Mouse (Mus musculus) lung, adult 2 months (tissue): ENCODE measurements around the gene Dhx32. TPM values are rescaled to one million over a fixed set of nuclear protein-coding genes. Genes with fewer than 3 reads are reported as not detected.
"Not testable (repeated sequence)": the region's sequence is repeated elsewhere in the genome, so short reads cannot be mapped to it uniquely, and the experiment has no call there.

Source experiments
- DNase-seq: peaks from one replicate; pipeline ENCODE4 v3.0.0; 2022
- H3K4me1 ChIP-seq: fragments of 200-500 bp; 2 replicates; pipeline ENCODE4 v1.6.1; 2011; ENCODE audit warnings: low read length; ENCODE audit not compliant: control insufficient read depth, insufficient read depth
- H3K4me3 ChIP-seq: fragments of 200-500 bp; replicated peaks from 2 replicates; pipeline ENCODE3; 2011; ENCODE audit warnings: low read depth, mild to moderate bottlenecking, control low read depth, low read length; ENCODE audit errors: extremely low read depth
- CTCF ChIP-seq: fragments of 200-500 bp; IDR thresholded peaks from 2 replicates; pipeline ENCODE4 v1.5.1; 2011; ENCODE audit warnings: mild to moderate bottlenecking, low read length, control low read depth; ENCODE audit not compliant: insufficient read depth
- POLR2A ChIP-seq: fragments of 200-500 bp; IDR thresholded peaks from 2 replicates; pipeline ENCODE4 v1.6.1; 2011; ENCODE audit warnings: low read depth, mild to moderate bottlenecking, control low read depth, low read length, borderline replicate concordance; ENCODE audit errors: extremely low read depth
- WGBS: fragments of 180-500 bp; shearing (Covaris S2); methylation state at CpG from one replicate; pipeline ENCODE4 v1.1.7; 2018; 5-methylcytosine and 5-hydroxymethylcytosine counted together
- polyA plus RNA-seq: library from polyadenylated mRNA; depleted of rRNA; stranded (reverse); fragments of >200 nt; gene quantifications from 2 replicates; pipeline ENCODE4 v1.2.3, GENCODE M21; 2012

Dhx32 gene
- polyA plus RNA-seq, 1 experiment: 22.2 TPM

DNA sequence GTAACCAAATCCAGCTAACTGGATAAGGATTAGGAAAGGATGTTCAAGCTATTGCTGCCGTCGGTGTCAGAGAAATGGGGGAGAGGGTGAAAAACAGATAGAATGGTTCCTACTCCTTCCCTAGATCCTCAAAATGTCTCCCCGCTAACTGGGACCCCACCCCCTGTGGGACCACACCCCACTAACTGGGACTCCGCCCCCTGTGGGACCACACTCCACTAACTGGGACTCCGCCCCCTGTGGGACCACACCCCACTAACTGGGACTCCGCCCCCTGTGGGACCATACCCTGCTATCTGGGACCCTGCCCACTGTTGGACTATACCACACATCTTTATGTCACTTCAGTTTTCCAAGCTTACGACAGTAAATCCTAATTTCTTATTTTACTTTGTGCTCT, 78.6 kb downstream of the Dhx32 start:
- Histone ChIP-seq H3K4me1 (no peaks in the 10 kb centered on the region), H3K4me3 (no peak overlapping the region)
- DNase-seq: no peak
- WGBS: 94% methylated on average over 7 of the region's 7 CpGs
- no peak for TF ChIP-seq POLR2A

DNA sequence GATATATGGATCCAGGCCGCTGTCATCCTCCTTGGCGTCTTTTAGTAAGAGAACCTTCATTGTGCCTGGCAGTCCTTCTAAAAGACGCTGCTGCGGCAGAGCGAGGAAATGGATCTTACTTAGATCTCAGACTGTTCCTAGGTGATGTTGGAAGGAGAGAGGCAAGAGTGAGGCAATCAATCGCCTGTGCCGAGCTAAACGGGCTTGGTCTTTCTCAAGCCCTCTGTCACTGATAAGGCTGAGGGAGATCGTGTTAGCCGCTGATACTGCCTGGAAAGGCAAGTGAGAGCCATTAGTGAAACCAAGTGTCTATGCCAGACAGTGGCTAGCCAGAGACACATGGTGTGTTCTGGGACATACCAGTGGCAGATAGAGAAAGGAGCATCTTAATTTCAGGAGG, 80.2 kb downstream of the Dhx32 start:
- Histone ChIP-seq H3K4me3 (no peak overlapping the region), H3K4me1 (no peaks in the 10 kb centered on the region)
- TF ChIP-seq CTCF (no peak), POLR2A (no peak)
- no peak for DNase-seq
- WGBS: 72% methylated on average over 10 of the region's 10 CpGs

DNA sequence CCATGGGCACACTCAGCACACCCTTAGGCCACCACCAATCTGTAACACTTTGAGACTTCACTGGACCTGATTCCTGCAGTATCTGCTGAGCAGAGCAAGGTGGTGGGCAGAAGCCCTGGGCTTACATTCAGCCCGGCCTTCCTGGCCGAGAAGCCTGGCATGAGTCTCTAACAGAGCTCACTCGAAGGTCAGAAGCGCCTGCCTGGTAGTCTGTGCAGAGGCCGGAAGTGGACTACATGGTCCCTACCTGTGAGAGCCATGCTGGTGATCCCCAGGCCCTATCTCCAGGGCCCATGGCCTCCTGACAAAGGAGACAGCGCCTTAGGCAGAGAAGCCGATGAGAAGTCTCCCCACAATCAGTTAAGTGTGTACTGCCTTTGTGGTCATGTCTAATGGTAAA, 81.2 kb downstream of the Dhx32 start:
- TF ChIP-seq POLR2A (no peak), CTCF (no peak)
- Histone ChIP-seq H3K4me3 (no peak overlapping the region), H3K4me1 (no peaks in the 10 kb centered on the region)
- no peak for DNase-seq
- 93% methylated on average over 7 of the region's 7 CpGs for WGBS

DNA sequence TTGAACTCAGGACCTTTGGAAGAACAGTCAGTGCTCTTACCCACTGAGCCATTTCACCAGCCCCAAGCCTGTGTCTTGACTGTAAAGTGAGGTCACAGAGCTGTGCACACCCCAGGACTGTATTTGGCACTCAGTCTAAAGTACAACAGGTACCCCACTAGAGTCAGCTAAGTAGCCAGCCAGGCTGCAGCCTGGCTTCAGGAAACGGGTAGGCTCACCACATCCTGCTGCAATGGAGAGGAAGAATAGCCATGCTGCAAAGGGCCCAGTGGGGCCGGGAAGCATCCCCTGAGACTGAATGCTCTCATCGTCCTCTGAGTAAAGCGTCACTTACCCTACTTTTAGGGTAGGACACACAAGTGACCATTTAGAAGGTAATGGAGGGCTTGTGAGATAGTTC, 82.6 kb downstream of the Dhx32 start:
- no peak for DNase-seq
- 72% methylated on average over 4 of the region's 4 CpGs for WGBS
- Histone ChIP-seq H3K4me3 (no peak overlapping the region), H3K4me1 (no peaks in the 10 kb centered on the region)
- no peak for TF ChIP-seq CTCF
- no peak for TF ChIP-seq POLR2A

DNA sequence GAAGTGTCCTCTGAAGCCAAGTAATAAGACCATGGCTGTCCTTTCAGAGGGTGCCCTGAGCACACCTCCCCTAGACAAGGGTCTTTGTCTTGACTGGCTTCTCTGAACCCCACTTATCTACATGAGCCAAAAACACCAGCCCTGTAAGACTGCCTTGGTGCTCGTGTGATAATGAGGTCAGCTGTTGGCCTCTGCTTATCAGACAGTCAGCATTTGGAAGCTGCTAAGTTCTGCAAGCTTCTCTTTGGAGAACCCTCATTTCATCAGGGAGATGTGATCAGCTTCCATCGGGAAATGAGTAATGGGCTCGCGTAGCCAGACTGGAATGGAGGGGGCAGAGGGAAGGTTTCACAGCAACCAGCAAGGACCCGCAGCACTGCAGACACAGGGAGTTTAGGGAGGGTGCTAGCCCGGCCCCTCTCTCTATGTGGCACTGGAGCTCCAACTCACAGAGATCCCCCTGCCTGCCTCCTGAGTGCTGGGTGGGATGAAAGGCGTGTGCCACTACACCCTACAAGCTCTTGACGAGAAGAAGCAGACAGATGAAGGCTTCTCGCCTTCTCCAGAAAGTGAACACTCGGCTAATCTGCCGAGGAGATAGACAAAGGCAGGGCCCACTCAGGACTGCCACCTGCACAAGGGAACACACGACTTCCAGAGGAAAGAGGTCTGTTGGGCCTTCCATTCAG, 84.4 kb downstream of the Dhx32 start:
- Histone ChIP-seq H3K4me3 (no peak overlapping the region), H3K4me1 (no peaks in the 10 kb centered on the region)
- 81% methylated on average over 12 of the region's 12 CpGs for WGBS
- TF ChIP-seq CTCF (no peak), POLR2A (no peak)
- DNase-seq: no peak

DNA sequence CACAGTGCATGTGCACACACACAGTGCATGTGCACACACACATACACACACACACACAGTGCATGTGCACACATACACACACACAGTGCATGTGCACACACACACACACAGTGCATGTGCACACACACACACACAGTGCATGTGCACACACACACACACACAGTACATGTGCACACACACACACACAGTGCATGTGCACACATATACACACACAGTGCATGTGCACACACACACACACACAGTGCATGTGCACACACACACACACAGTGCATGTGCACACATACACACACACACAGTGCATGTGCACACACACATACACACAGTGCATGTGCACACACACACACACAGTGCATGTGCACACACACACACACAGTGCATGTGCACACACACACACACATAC, 96.9 kb downstream of the Dhx32 start:
- H3K4me3 ChIP-seq, DNase-seq, H3K4me1 ChIP-seq: not testable (repeated sequence)

DNA sequence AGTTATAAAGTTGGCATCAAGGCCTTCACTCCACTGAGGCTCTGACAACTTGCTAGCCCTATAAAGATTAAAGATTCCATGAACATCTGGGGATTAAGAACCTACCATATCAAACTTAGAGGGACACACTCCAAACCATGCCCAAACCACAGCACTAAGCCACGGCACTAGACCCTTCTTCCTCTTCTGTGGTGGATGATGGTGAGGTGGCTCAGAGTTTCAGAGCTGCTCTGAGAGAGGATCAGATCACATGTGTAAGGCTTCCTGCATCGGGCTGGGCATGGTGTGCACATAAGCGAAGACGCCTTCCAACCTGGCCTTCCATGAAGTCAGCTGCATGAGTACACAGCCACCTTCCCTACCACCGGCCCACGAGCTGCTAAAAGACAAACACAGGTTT, 97.8 kb downstream of the Dhx32 start:
- Histone ChIP-seq H3K4me3 (no peak overlapping the region), H3K4me1 (no peaks in the 10 kb centered on the region)
- TF ChIP-seq CTCF (no peak), POLR2A (no peak)
- WGBS: 90% methylated on average over 6 of the region's 6 CpGs
- no peak for DNase-seq

DNA sequence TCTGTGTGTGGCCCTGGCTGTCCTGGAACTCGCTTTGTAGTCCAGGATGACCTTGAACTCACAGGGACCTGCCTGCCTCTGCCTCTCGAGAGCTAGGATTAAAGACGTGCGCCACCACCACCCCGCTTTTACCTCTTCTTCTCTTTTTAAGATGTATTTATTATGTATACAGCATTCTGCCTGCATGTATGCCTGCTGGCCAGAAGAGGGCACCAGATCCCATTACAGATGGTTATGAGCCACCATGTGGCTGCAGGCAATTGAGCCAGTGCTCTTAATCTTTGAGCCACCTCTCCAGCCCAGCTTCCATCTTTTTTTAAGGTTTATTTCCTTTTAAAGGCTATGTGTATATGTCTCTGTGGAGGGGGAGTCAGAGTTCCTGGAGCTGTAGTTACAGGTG, 98.4 kb downstream of the Dhx32 start:
- Histone ChIP-seq H3K4me1 (no peaks in the 10 kb centered on the region), H3K4me3 (no peak overlapping the region)
- WGBS: 89% methylated on average over 5 of the region's 5 CpGs
- TF ChIP-seq POLR2A (no peak), CTCF (peak; percentile 49)
- no peak for DNase-seq

DNA sequence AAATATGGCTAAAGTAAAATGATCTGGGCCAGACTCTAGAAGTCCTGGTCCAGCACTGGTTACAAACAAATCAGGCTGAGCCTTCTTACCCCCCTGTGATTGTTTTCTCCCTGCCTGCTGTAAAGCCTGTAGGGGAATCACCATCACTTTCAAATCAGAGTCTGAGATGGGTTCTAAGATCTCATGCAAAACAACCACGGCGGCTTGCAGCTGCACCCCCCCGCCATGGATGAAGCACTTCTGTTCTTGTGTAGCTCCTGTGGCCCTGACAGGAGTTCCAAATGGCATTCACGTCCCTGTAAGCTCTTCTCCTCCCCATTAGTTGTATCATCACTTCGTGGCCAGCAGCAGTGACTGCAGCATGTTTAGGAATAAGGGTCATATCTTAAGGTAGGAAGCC, 98.9 kb downstream of the Dhx32 start:
- WGBS: 83% methylated on average over 5 of the region's 5 CpGs
- Histone ChIP-seq H3K4me1 (no peaks in the 10 kb centered on the region), H3K4me3 (no peak overlapping the region)
- DNase-seq: no peak
- no peak for TF ChIP-seq POLR2A
- no peak for TF ChIP-seq CTCF

DNA sequence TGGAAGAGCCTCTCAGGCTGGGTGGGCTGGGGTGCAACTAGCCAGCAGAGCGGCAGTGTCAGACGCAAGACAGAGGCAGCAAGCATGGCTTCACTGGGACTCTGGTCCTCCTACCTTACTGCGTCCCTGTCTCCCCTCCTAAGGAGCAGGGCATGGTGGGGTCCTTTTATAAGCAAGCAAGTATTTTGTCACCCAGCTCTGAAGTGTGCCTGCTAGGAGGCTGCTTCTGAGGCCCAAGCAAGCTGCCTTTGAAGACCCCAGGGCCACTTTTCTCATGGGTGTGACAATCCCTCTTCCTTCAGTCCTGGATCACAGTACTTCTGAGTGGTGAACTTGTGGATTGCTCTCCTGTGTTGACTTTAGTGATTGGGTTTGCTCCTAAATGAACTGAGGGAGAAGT, 102.6 kb downstream of the Dhx32 start, which contains the start of gene Mmp21:
Mmp21 (minus strand) TSS at position 101 of the 400 bp plus-strand sequence.
- TF ChIP-seq POLR2A (no peak), CTCF (no peak)
- DNase-seq: no peak
- Histone ChIP-seq H3K4me3 (no peak within 1 kb of the TSS), H3K4me1 (no peaks in the 10 kb centered on the region)
- WGBS: 91% methylated on average over 3 of the region's 3 CpGs

DNA sequence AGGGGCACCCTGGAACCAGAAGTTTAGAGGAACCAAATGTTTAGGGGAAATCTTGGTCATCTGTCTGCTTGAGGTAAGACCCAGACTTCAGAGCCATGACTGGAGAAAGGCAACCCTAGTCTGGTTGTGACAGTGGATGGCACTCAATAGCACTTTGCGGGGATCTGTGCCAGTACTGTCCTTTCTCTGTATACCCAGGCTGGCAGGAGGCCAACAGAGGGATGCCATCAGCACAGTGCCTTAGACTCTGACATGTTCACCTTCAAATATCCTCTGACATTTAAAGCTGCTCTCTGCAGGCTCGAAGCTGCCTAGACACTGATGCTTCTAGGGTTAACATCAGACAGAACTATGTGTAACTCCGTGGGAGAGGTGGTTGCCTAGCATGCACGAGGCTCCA, 103.1 kb downstream of the Dhx32 start:
- WGBS: 55% methylated on average over 4 of the region's 4 CpGs
- TF ChIP-seq POLR2A (no peak), CTCF (no peak)
- no peak overlapping the region for H3K4me3 ChIP-seq
- H3K4me1 ChIP-seq: no peaks in the 10 kb centered on the region
- DNase-seq: no peak

DNA sequence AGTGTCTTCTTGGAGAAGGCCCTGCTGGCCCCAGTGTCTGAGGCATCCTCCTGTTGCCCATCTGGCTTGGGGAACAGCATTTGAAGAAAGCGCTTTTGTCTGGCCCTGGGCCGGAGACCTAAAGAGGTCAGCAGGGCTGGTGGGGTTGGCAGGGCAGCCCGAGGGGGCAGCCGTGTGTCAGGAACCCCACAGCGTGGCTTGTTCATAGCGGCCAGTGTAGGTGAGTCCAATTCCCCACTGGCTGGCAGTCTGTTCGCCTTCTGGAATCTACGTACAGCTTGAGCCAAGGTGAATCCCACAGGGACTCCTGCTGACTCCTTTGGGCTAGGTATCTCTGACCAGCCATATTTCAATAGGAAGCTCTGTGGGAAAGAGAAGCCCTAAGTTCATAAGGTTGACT, 103.8 kb downstream of the Dhx32 start:
- WGBS: 92% methylated on average over 8 of the region's 8 CpGs
- no peak for DNase-seq
- Histone ChIP-seq H3K4me3 (no peak overlapping the region), H3K4me1 (no peaks in the 10 kb centered on the region)
- no peak for TF ChIP-seq POLR2A
- no peak for TF ChIP-seq CTCF
